Mouse (Mus musculus) thymus, postnatal 4 days (tissue): ENCODE data around the gene Otos.

ENCODE experiments used
- DNase-seq: peaks from one replicate; pipeline ENCODE4 v3.0.0; 2021

Gene Otos

GRCm38 (mm10) chr1:92605482-92605881, 43.2 kb downstream of the Otos start, which contains the start of gene Olfr1410:
Gene Olfr1410 (plus strand): TSS chr1:92605782.
- no peak for DNase-seq

DNA sequence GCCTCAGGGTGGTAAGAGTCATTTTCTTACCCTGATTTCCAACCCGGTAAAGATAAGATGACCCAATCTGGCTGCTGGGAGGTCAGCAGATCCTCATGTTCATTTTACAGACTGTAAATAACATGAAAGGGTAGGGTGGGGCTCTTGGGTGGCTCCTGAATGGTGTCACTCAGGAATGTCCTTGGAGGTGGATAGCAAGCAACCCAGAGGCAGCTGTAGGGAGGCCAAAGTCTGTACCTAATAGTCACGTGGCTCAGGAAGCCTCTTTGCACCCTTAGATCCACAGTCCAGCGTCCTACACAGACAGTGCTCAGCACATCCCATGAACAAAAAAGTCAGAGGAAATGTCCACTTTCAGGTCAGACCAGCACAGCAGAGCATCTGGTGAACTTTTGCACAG, 52.6 kb downstream of the Otos start:
- no peak for DNase-seq
